Mouse (Mus musculus) limb, embryonic 14.5 days (tissue): ENCODE data around the gene Oxsm. TPM values are rescaled to one million over a fixed set of nuclear protein-coding genes. Genes with fewer than 3 reads are reported as not detected.

ENCODE experiments used
- ATAC-seq: fragments of 200-750 bp; cut with Nextera tagmentation; 2 replicates; pipeline ENCODE4 v1.8.0; 2017; ENCODE audit warnings: low read depth, moderate number of reproducible peaks, moderate TSS enrichment; ENCODE audit not compliant: low FRiP score
- DNase-seq: peaks from one replicate; pipeline ENCODE4 v3.0.0-alpha.2; 2015; ENCODE audit warnings: low spot score
- H3K27ac ChIP-seq: fragments of 300-500 bp; sonication (generic); replicated peaks from 2 replicates; pipeline ENCODE4 v1.5.1; 2014; ENCODE audit warnings: low read depth, mild to moderate bottlenecking, low read length, moderate library complexity, mixed read lengths
- H3K27me3 ChIP-seq: fragments of 300-500 bp; sonication (generic); 2 replicates; pipeline ENCODE4 v1.6.1; 2014; ENCODE audit warnings: low read length, mixed read lengths; ENCODE audit not compliant: control insufficient read depth, insufficient read depth
- H3K36me3 ChIP-seq: fragments of 300-500 bp; sonication (generic); 2 replicates; pipeline ENCODE4 v1.6.1; 2014; ENCODE audit warnings: mild to moderate bottlenecking, low read length, moderate library complexity, mixed read lengths; ENCODE audit not compliant: control insufficient read depth, insufficient read depth
- H3K4me1 ChIP-seq: fragments of 300-500 bp; sonication (generic); 2 replicates; pipeline ENCODE4 v1.6.1; 2014; ENCODE audit warnings: antibody characterized with exemption, low read length, mixed read lengths; ENCODE audit not compliant: control insufficient read depth, insufficient read depth
- H3K4me2 ChIP-seq: fragments of 300-500 bp; sonication (generic); replicated peaks from 2 replicates; pipeline ENCODE4 v1.6.1; 2014; ENCODE audit warnings: low read depth, mild to moderate bottlenecking, low read length, moderate library complexity; ENCODE audit not compliant: severe bottlenecking
- H3K4me3 ChIP-seq: fragments of 300-500 bp; sonication (generic); replicated peaks from 2 replicates; pipeline ENCODE4 v1.5.1; 2014; ENCODE audit warnings: low read length
- H3K9ac ChIP-seq: fragments of 300-500 bp; sonication (generic); 2 replicates; pipeline ENCODE4 v1.6.1; 2014; ENCODE audit warnings: mild to moderate bottlenecking, low read depth, low read length, moderate library complexity; ENCODE audit not compliant: severe bottlenecking
- H3K9me3 ChIP-seq: fragments of 300-500 bp; sonication (generic); 2 replicates; pipeline ENCODE4 v1.6.1; 2016; ENCODE audit warnings: low read length; ENCODE audit not compliant: control insufficient read depth
- POLR2A ChIP-seq: fragments of 200-500 bp; IDR thresholded peaks from 2 replicates; pipeline ENCODE4 v1.8.0; 2012; ENCODE audit warnings: inconsistent platforms, mild to moderate bottlenecking, moderate library complexity, borderline replicate concordance; ENCODE audit not compliant: insufficient read depth, insufficient read length; ENCODE audit errors: extremely low read depth
- WGBS: fragments of 180-500 bp; shearing (Covaris S2); extraction: QIAGEN DNeasy Blood & Tissue Kit; methylation state at CpG from one replicate; pipeline ENCODE4 v1.1.7; 2014; 5-methylcytosine and 5-hydroxymethylcytosine counted together
- polyA plus RNA-seq, 2 experiments: library from polyadenylated mRNA; depleted of rRNA in 1 of 2; stranded (reverse) in 1 of 2; unstranded in 1 of 2; fragments of >200 nt; fragmentation: Nextera tagmentation in 1 of 2; extraction: Ambion mirVana in 1 of 2; gene quantifications; 2 replicates each; pipeline versions ENCODE4 v1.2.1 to v1.2.3; 2012 to 2014

The Oxsm gene
- polyA plus RNA-seq, 2 experiments = 1.9 to 4.6 TPM

- no peak overlapping the region for H3K4me3 ChIP-seq
- no peaks in the 10 kb centered on the region for H3K4me1 ChIP-seq
- H3K9ac ChIP-seq = no peak overlapping the region
- TF ChIP-seq POLR2A = no peak
- no peak for ATAC-seq
- no peak overlapping the region for H3K4me2 ChIP-seq
- WGBS = 34% methylated on average over 4 of the region's 4 CpGs
- no peaks in the 10 kb centered on the region for H3K9me3 ChIP-seq
- no peak for DNase-seq
- peaks cover 16% of the 10 kb centered on the region for H3K36me3 ChIP-seq
- H3K27me3 ChIP-seq = no peaks in the 10 kb centered on the region
- H3K27ac ChIP-seq = no peak overlapping the region
Observed at GRCm38 (mm10) chr14:16283966-16284365, 34.4 kb upstream of the Oxsm start.

GRCm38 (mm10) chr14:16279196-16279595, 29.6 kb upstream of the Oxsm start:
- DNase-seq (no peak), ATAC-seq (no peak)
- WGBS = 69% methylated on average over 4 of the region's 4 CpGs
- no peak for TF ChIP-seq POLR2A
- Histone ChIP-seq H3K4me3 (no peak overlapping the region), H3K27me3 (no peaks in the 10 kb centered on the region), H3K9ac (no peak overlapping the region), H3K9me3 (no peaks in the 10 kb centered on the region), H3K36me3 (peaks cover 14% of the 10 kb centered on the region), H3K4me2 (no peak overlapping the region), H3K27ac (no peak overlapping the region), H3K4me1 (no peaks in the 10 kb centered on the region)

DNA sequence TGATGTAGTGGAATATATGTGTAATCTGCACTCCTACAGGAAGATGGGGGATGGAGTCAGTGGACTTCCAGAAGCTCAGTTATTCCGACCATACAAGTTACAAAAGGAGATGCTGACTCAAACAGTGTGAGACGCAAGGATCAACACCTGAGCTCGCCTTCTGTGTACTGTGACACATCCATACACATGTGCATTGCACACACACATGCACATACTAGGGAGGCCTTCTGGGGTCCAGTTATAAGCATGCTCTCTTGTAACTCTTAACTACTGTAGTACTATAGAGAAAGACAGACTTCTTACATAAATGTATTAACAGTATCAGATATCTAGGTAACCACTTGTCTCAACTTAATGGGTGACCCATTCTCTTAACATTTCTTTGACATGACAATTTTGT, 24.1 kb upstream of the Oxsm start:
- H3K4me1 ChIP-seq = no peaks in the 10 kb centered on the region
- no peak overlapping the region for H3K27ac ChIP-seq
- ATAC-seq (no peak), DNase-seq (no peak)
- H3K36me3 ChIP-seq = peaks cover 21% of the 10 kb centered on the region
- TF ChIP-seq POLR2A = no peak
- H3K4me3 ChIP-seq = no peak overlapping the region
- WGBS = 84% methylated on average over 3 of the region's 3 CpGs
- no peak overlapping the region for H3K4me2 ChIP-seq
- no peak overlapping the region for H3K9ac ChIP-seq
- no peaks in the 10 kb centered on the region for H3K27me3 ChIP-seq
- H3K9me3 ChIP-seq = no peaks in the 10 kb centered on the region

DNA sequence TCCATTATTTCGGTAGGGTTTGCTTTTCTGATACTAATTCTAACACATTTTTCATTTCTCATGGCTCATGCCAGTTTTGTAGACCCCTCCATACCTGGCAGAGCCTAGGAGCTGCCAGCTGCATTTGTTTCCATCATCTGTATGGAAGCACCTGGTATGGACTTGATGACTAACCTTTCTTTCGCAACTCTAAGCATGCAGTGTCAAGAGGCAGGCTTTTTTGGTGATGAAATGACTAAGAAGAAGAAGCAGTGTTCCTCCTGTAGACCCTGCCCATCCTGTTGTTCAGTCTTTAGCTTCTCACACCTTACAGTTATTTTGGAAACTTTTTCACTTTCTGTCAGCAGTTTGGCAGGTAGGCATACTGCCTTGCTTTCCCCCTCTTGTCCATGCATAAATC, 20.2 kb upstream of the Oxsm start:
- Histone ChIP-seq H3K27ac (no peak overlapping the region), H3K27me3 (no peaks in the 10 kb centered on the region), H3K36me3 (peaks cover 21% of the 10 kb centered on the region), H3K4me2 (no peak overlapping the region), H3K4me1 (no peaks in the 10 kb centered on the region), H3K4me3 (no peak overlapping the region), H3K9ac (no peak overlapping the region), H3K9me3 (no peaks in the 10 kb centered on the region)
- WGBS = 88% methylated on average over 2 of the region's 2 CpGs
- DNase-seq (no peak), ATAC-seq (no peak)
- TF ChIP-seq POLR2A = no peak

DNA sequence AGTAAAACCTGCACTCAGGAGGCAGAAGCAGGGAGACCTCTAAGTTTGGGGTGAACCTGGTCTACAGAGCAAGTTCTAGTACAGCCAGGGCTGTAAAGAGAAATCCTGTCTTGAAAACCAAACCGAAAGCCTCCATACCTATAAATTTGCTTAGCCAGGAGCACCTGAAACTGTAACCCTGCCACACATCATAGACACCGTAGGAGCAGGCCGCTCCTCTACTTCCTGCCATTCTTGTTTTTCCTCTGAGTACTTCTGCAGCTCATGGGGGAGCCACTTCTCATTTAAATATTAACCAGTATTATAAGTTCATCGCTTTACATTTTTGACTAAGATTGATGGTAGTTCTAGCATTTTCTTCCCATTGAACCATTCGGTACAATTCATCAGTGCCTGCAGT, 17.4 kb upstream of the Oxsm start:
- no peak for ATAC-seq
- no peak overlapping the region for H3K4me2 ChIP-seq

GRCm38 (mm10) chr14:16261869-16262268, 12.3 kb upstream of the Oxsm start:
- Histone ChIP-seq H3K27me3 (no peaks in the 10 kb centered on the region), H3K4me1 (no peaks in the 10 kb centered on the region), H3K36me3 (peaks cover 26% of the 10 kb centered on the region), H3K9ac (no peak overlapping the region), H3K9me3 (no peaks in the 10 kb centered on the region), H3K27ac (no peak overlapping the region), H3K4me2 (no peak overlapping the region), H3K4me3 (no peak overlapping the region)
- TF ChIP-seq POLR2A = no peak
- no peak for DNase-seq
- no peak for ATAC-seq
- WGBS = 81% methylated on average over 3 of the region's 3 CpGs

More for the DNA sequence above, 17.4 kb upstream of the Oxsm start:
- Histone ChIP-seq H3K9ac (no peak overlapping the region), H3K4me1 (no peaks in the 10 kb centered on the region), H3K9me3 (no peaks in the 10 kb centered on the region), H3K27ac (no peak overlapping the region), H3K27me3 (no peaks in the 10 kb centered on the region), H3K4me3 (no peak overlapping the region), H3K36me3 (peaks cover 24% of the 10 kb centered on the region)
- 71% methylated on average over 5 of the region's 5 CpGs for WGBS
- no peak for TF ChIP-seq POLR2A
- no peak for DNase-seq
